Mouse (Mus musculus) lung, embryonic 16.5 days (tissue): ENCODE measurements around the gene Ppp1cb. TPM values are rescaled to one million over a fixed set of nuclear protein-coding genes. Genes with fewer than 3 reads are reported as not detected.
A peak's percentile ranks its signal among the peaks of the same experiment; 100 is the strongest.

ENCODE experiments used
- ATAC-seq: fragments of 200-750 bp; cut with Nextera tagmentation; 2 replicates; pipeline ENCODE4 v1.8.0; 2017; ENCODE audit warnings: low read depth, mild to moderate bottlenecking, moderate library complexity
- H3K27ac ChIP-seq: fragments of 300-500 bp; sonication (generic); 2 replicates; pipeline ENCODE4 v1.5.1; 2014; ENCODE audit warnings: mild to moderate bottlenecking, control low read depth, low read length
- H3K27me3 ChIP-seq: fragments of 300-500 bp; sonication (generic); 2 replicates; pipeline ENCODE4 v1.6.1; 2014; ENCODE audit warnings: low read depth, low read length, mixed read lengths; ENCODE audit not compliant: control insufficient read depth, insufficient read depth
- H3K36me3 ChIP-seq: fragments of 300-500 bp; sonication (generic); 2 replicates; pipeline ENCODE4 v1.6.1; 2014; ENCODE audit warnings: low read length; ENCODE audit not compliant: control insufficient read depth, insufficient read depth
- H3K4me1 ChIP-seq: fragments of 300-500 bp; sonication (generic); replicated peaks from 2 replicates; pipeline ENCODE4 v1.6.1; 2014; ENCODE audit warnings: low read length, mixed read lengths; ENCODE audit not compliant: control insufficient read depth, insufficient read depth
- H3K4me2 ChIP-seq: fragments of 300-500 bp; sonication (generic); 2 replicates; pipeline ENCODE4 v1.6.1; 2014; ENCODE audit warnings: low read depth, low read length, control low read depth
- H3K4me3 ChIP-seq: fragments of 300-500 bp; sonication (generic); 2 replicates; pipeline ENCODE4 v1.5.1; 2014; ENCODE audit warnings: mild to moderate bottlenecking, low read length, control low read depth
- H3K9ac ChIP-seq: fragments of 300-500 bp; sonication (generic); 2 replicates; pipeline ENCODE4 v1.6.1; 2014; ENCODE audit warnings: low read length, control low read depth
- H3K9me3 ChIP-seq: fragments of 300-500 bp; sonication (generic); 2 replicates; pipeline ENCODE4 v1.6.1; 2016; ENCODE audit warnings: low read length; ENCODE audit not compliant: control insufficient read depth
- WGBS: fragments of 180-500 bp; shearing (Covaris S2); extraction: QIAGEN DNeasy Blood & Tissue Kit; methylation state at CpG from one replicate; pipeline ENCODE4 v1.1.7; 2014; 5-methylcytosine and 5-hydroxymethylcytosine counted together
- polyA plus RNA-seq: library from polyadenylated mRNA; unstranded; fragments of >200 nt; fragmentation: Nextera tagmentation; extraction: Ambion mirVana; gene quantifications from 2 replicates; pipeline ENCODE4 v1.2.1, GENCODE M21; 2015

Ppp1cb gene
- 192 and 200 TPM in 2 replicates for polyA plus RNA-seq

- Histone ChIP-seq H3K4me1 (peaks cover 14% of the 10 kb centered on the region), H3K4me3 (peak within 1 kb of the TSS; percentile 99), H3K27ac (peak within 1 kb of the TSS; percentile 99), H3K4me2 (peak within 1 kb of the TSS; percentile 70), H3K9me3 (no peaks in the 10 kb centered on the region), H3K9ac (peak within 1 kb of the TSS; percentile 99), H3K36me3 (no peaks in the 10 kb centered on the region), H3K27me3 (no peaks in the 10 kb centered on the region)
- 1% methylated on average over 34 of the region's 54 CpGs for WGBS
- peak; percentile 98 for ATAC-seq
Measured at GRCm38 (mm10) chr5:32458408-32459143, at the start of gene Ppp1cb. TSS of gene Ppp1cb (plus strand) at chr5:32458843.

- ATAC-seq, result no peak
- Histone ChIP-seq H3K4me1 (peaks cover 22% of the 10 kb centered on the region), H3K27ac (no peak overlapping the region), H3K4me2 (no peak overlapping the region), H3K9me3 (no peaks in the 10 kb centered on the region), H3K9ac (no peak overlapping the region), H3K4me3 (no peak overlapping the region), H3K27me3 (no peaks in the 10 kb centered on the region), H3K36me3 (no peaks in the 10 kb centered on the region)
- WGBS, result 83% methylated on average over 2 of the region's 2 CpGs
Measured at GRCm38 (mm10) chr5:32409747-32410146, 48.9 kb upstream of the Ppp1cb start.

GRCm38 (mm10) chr5:32410954-32411688 lies 47.5 kb upstream of the Ppp1cb start:
- 54% methylated on average over 3 of the region's 3 CpGs for WGBS
- Histone ChIP-seq H3K9ac (no peak overlapping the region), H3K27me3 (no peaks in the 10 kb centered on the region), H3K4me2 (no peak overlapping the region), H3K36me3 (no peaks in the 10 kb centered on the region), H3K27ac (no peak overlapping the region), H3K9me3 (no peaks in the 10 kb centered on the region), H3K4me1 (peaks cover 26% of the 10 kb centered on the region), H3K4me3 (no peak overlapping the region)
- no peak for ATAC-seq

GRCm38 (mm10) chr5:32412186-32412950 lies 46.3 kb upstream of the Ppp1cb start:
- peak; percentile 78 for ATAC-seq
- Histone ChIP-seq H3K27me3 (no peaks in the 10 kb centered on the region), H3K4me3 (no peak overlapping the region), H3K36me3 (no peaks in the 10 kb centered on the region), H3K4me1 (peaks cover 31% of the 10 kb centered on the region), H3K27ac (peak overlapping the region; percentile 66), H3K9me3 (no peaks in the 10 kb centered on the region), H3K4me2 (no peak overlapping the region), H3K9ac (no peak overlapping the region)
- 20% methylated on average over 1 of the region's 1 CpGs for WGBS

- Histone ChIP-seq H3K9me3 (no peaks in the 10 kb centered on the region), H3K27me3 (no peaks in the 10 kb centered on the region), H3K27ac (peak overlapping the region; percentile 66), H3K9ac (no peak overlapping the region), H3K4me3 (no peak overlapping the region), H3K4me1 (peaks cover 31% of the 10 kb centered on the region), H3K36me3 (no peaks in the 10 kb centered on the region), H3K4me2 (no peak overlapping the region)
- ATAC-seq, result no peak; the same call in 1 of the 2 replicates
- WGBS, result 56% methylated on average over 2 of the region's 2 CpGs
Measured at GRCm38 (mm10) chr5:32413083-32413482, 45.6 kb upstream of the Ppp1cb start.

GRCm38 (mm10) chr5:32413569-32413968 lies 45.1 kb upstream of the Ppp1cb start:
- 53% methylated on average over 2 of the region's 2 CpGs for WGBS
- Histone ChIP-seq H3K4me1 (peaks cover 31% of the 10 kb centered on the region), H3K27ac (peak overlapping the region; percentile 66; the same call in 1 of the 2 replicates)

GRCm38 (mm10) chr5:32414461-32414985 lies 44.1 kb upstream of the Ppp1cb start:
- H3K4me3 ChIP-seq, result no peak overlapping the region
- H3K4me1 ChIP-seq, result peaks cover 31% of the 10 kb centered on the region
- H3K9ac ChIP-seq, result no peak overlapping the region
- H3K4me2 ChIP-seq, result no peak overlapping the region
- H3K27me3 ChIP-seq, result no peaks in the 10 kb centered on the region
- H3K27ac ChIP-seq, result peak overlapping the region; percentile 55
- no peaks in the 10 kb centered on the region for H3K9me3 ChIP-seq
- H3K36me3 ChIP-seq, result no peaks in the 10 kb centered on the region
- 64% methylated on average over 5 of the region's 5 CpGs for WGBS
- ATAC-seq, result no peak

More at GRCm38 (mm10) chr5:32413569-32413968, 45.1 kb upstream of the Ppp1cb start:
- Histone ChIP-seq H3K27me3 (no peaks in the 10 kb centered on the region), H3K36me3 (no peaks in the 10 kb centered on the region), H3K4me2 (no peak overlapping the region), H3K9me3 (no peaks in the 10 kb centered on the region), H3K9ac (no peak overlapping the region), H3K4me3 (no peak overlapping the region)
- ATAC-seq, result no peak

GRCm38 (mm10) chr5:32415554-32415953 lies 43.1 kb upstream of the Ppp1cb start:
- Histone ChIP-seq H3K9me3 (no peaks in the 10 kb centered on the region), H3K9ac (no peak overlapping the region), H3K4me1 (peaks cover 31% of the 10 kb centered on the region), H3K4me2 (no peak overlapping the region), H3K27me3 (no peaks in the 10 kb centered on the region), H3K36me3 (no peaks in the 10 kb centered on the region), H3K4me3 (no peak overlapping the region), H3K27ac (no peak overlapping the region)
- 86% methylated on average over 6 of the region's 6 CpGs for WGBS
- no peak for ATAC-seq
